17 mouse cellular contexts compared by ENCODE assay signal in the genomic region with DNA sequence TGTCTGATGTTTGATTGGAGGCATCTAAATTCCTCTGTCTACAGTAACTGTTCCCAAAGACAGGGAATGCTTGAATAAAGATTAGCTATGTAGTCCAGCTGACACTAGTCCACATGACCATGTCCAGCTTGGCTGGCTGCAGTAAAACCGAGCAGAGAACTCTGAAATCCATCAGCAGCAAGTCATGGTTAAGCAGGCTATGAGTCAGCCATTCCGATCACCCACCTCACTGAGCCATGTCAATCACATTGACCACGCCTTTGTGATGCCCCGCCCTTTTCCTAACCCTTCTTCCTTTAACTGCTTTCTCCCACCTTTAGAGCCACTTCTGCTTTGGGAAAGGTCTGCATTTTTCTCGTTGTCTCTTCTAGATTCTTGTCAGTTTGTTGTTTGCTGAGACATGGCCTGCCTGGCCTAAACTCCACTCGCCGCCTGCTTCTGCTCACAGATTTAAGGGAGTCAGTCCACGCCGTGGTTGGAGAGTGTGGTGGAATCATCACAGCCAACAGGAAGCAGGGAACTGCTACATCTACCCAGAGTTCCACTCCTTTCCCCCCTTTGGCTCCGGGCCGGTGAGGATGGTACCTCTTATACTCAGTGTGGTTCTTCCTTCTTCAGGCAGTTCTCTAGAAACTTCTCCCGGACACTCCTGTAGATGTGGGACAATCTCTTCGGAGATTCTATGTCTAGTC.
DNase-seq lines count a peak whose midpoint lies in the region; ATAC-seq and TF ChIP-seq lines count a peak whose summit lies in the region.
"Had no signal": no experiment of that assay in that cellular context is flagged by ENCODE, and none has a peak within 500 bp of the region (broad histone marks: within the 10 kb centered on the region; RNA-seq: fewer than 3 reads in every experiment).

No protein-coding gene starts in this region.

- no peaks in the 10 kb centered on the region for H3K36me3 ChIP-seq in liver, embryonic 11.5 days (ENCODE audit: control insufficient read depth, insufficient read depth, low read length)
- no peaks in the 10 kb centered on the region for H3K36me3 ChIP-seq in MEL (ENCODE audit: control insufficient read depth in 1 of 2, insufficient read depth in 2 of 2, low read length in 2 of 2)
- H3K36me3 ChIP-seq: embryonic facial prominence, embryonic 10.5 days; forebrain, embryonic 12.5 days; heart, embryonic 15.5 days; limb, embryonic 12.5 days had no signal

- no peak overlapping the region for H3K4me3 ChIP-seq in liver, embryonic 11.5 days (ENCODE audit: low read depth, low read length)
- H3K4me3 ChIP-seq in MEL (ENCODE audit: control insufficient read depth in 1 of 2, insufficient read depth in 1 of 2, low read depth in 2 of 2, low read length in 2 of 2), result no peak overlapping the region
- H3K4me3 ChIP-seq: embryonic facial prominence, embryonic 10.5 days; forebrain, embryonic 12.5 days; heart, embryonic 15.5 days; limb, embryonic 12.5 days; myocyte had no signal

- intact Hi-C loops in gastrocnemius, postnatal 14 days (cut with DNase I; ENCODE audit: low total_unique reads), result no loop called here
- intact Hi-C loops in heart, postnatal 14 days (cut with DNase I), result no loop called here

- no peak overlapping the region for H3K4me2 ChIP-seq in liver, embryonic 11.5 days
- H3K4me2 ChIP-seq: forebrain, embryonic 12.5 days; heart, embryonic 15.5 days; limb, embryonic 12.5 days had no signal

- no peak; the same call in 1 of the 2 replicates for ATAC-seq in liver, embryonic 11.5 days (replicated peaks; ENCODE audit: low FRiP score)
- ATAC-seq in hematopoietic stem cell, adult 5-6 weeks (replicated peaks in 1 of 2; ENCODE audit: insufficient read depth in 1 of 2, low FRiP score in 2 of 2, low TSS enrichment in 1 of 2, low read depth in 1 of 2, poor library complexity in 2 of 2, severe bottlenecking in 2 of 2), result peak; percentile 12 to 39; a peak in 1 of 4 replicates
- ATAC-seq in megakaryocyte, adult 5-6 weeks (ENCODE audit: poor library complexity, severe bottlenecking), result peak; percentile 62

- no peak for TF ChIP-seq EP300 in MEL (IDR thresholded peaks at IDR 0.05; ENCODE audit: low read depth in 1 of 2, low read length in 2 of 2)

- H3K79me2 ChIP-seq in MEL (ENCODE audit: control insufficient read depth, insufficient read depth, low read length, poor library complexity), result no peaks in the 10 kb centered on the region

- H3K27ac ChIP-seq in liver, embryonic 11.5 days (ENCODE audit: low read depth, low read length), result no peak overlapping the region
- H3K27ac ChIP-seq in MEL (ENCODE audit: control insufficient read depth, low read depth, low read length), result no peak overlapping the region
- H3K27ac ChIP-seq: embryonic facial prominence, embryonic 10.5 days; forebrain, embryonic 12.5 days; heart, embryonic 15.5 days; limb, embryonic 12.5 days had no signal

- H3K9me3 ChIP-seq in liver, embryonic 11.5 days (ENCODE audit: control insufficient read depth, low read length), result no peaks in the 10 kb centered on the region
- H3K9me3 ChIP-seq in MEL (replicated peaks; ENCODE audit: insufficient read depth, low read length), result no peaks in the 10 kb centered on the region
- H3K9me3 ChIP-seq: embryonic facial prominence, embryonic 10.5 days; forebrain, embryonic 12.5 days; heart, embryonic 15.5 days; limb, embryonic 12.5 days had no signal

- no peaks in the 10 kb centered on the region for H3K27me3 ChIP-seq in liver, embryonic 11.5 days (replicated peaks; ENCODE audit: control insufficient read depth, insufficient read depth, low read length)
- no peaks in the 10 kb centered on the region for H3K27me3 ChIP-seq in MEL (ENCODE audit: control insufficient read depth in 1 of 2, insufficient read depth in 2 of 2, low read length in 2 of 2)
- H3K27me3 ChIP-seq: forebrain, embryonic 12.5 days; heart, embryonic 15.5 days; limb, embryonic 12.5 days had no signal

- no peak for TF ChIP-seq RAD21 in MEL (IDR thresholded peaks at IDR 0.05; ENCODE audit: low read depth, low read length)

- DNase-seq in liver, result peak; percentile 61
- DNase-seq in liver, embryonic 11.5 days (ENCODE audit: low spot score), result no peak
- DNase-seq in MEL (ENCODE audit: low read depth, low spot score), result peak; percentile 8
- no peak for DNase-seq in left cerebral cortex, adult 11 months (ENCODE audit: low spot score)
- no peak for DNase-seq in gastrocnemius, postnatal 14 days
- no peak for DNase-seq in heart, postnatal 14 days
- DNase-seq: cerebellum, adult 8-10 months; gastrocnemius, postnatal 10 days; layer of hippocampus, adult 9-11 months; thymus, adult 18-20 months had no signal

- TF ChIP-seq POLR2A in MEL (IDR thresholded peaks at IDR 0.05; ENCODE audit: control insufficient read depth in 1 of 2, insufficient read depth in 1 of 2, low read depth in 1 of 2, low read length in 2 of 2, poor library complexity in 1 of 2), result no peak

- TF ChIP-seq CTCF in MEL (IDR thresholded peaks at IDR 0.05 in 2 of 3, conservative IDR thresholded peaks at IDR 0.05 in 1 of 3; ENCODE audit: control insufficient read depth in 1 of 3, insufficient read depth in 1 of 3, low read depth in 2 of 3, low read length in 3 of 3, poor library complexity in 1 of 3, severe bottlenecking in 1 of 3), result no peak

- WGBS in liver, embryonic 11.5 days, result 67% methylated on average over 13 of the region's 13 CpGs

- H3K9ac ChIP-seq in liver, embryonic 11.5 days (ENCODE audit: low read depth, low read length), result no peak overlapping the region
- no peak overlapping the region for H3K9ac ChIP-seq in MEL (ENCODE audit: control insufficient read depth, low read depth, low read length, poor library complexity, severe bottlenecking)
- H3K9ac ChIP-seq: forebrain, embryonic 12.5 days; heart, embryonic 15.5 days; limb, embryonic 12.5 days had no signal

- H3K4me1 ChIP-seq in liver, embryonic 11.5 days (replicated peaks; ENCODE audit: control insufficient read depth, insufficient read depth, low read length), result no peaks in the 10 kb centered on the region
- no peaks in the 10 kb centered on the region for H3K4me1 ChIP-seq in MEL (ENCODE audit: control insufficient read depth in 1 of 2, insufficient read depth in 2 of 2, low read length in 2 of 2)
- H3K4me1 ChIP-seq: embryonic facial prominence, embryonic 10.5 days; forebrain, embryonic 12.5 days; heart, embryonic 15.5 days; limb, embryonic 12.5 days had no signal

TF ChIP-seq in MEL, 35 proteins besides CTCF, POLR2A, EP300 and RAD21:
- no peak for TF ChIP-seq SMC3 (IDR thresholded peaks at IDR 0.05; ENCODE audit: low read depth, low read length)
- TF ChIP-seq KAT2A (conservative IDR thresholded peaks at IDR 0.05; ENCODE audit: low read depth, low read length), result no peak
- TF ChIP-seq NELFE (IDR thresholded peaks at IDR 0.05; ENCODE audit: low read depth, low read length), result no peak
- TF ChIP-seq SIN3A (IDR thresholded peaks at IDR 0.05; ENCODE audit: low read length), result no peak
- no peak for TF ChIP-seq GATA1 (IDR thresholded peaks at IDR 0.05; ENCODE audit: low read depth, low read length)
- TF ChIP-seq UBTF (IDR thresholded peaks at IDR 0.05; ENCODE audit: borderline replicate concordance, insufficient read depth, low read depth, low read length), result no peak
- TF ChIP-seq MAX (IDR thresholded peaks at IDR 0.05; ENCODE audit: low read length), result no peak
- TF ChIP-seq CHD1 (IDR thresholded peaks at IDR 0.05; ENCODE audit: low read depth, low read length), result no peak
- TF ChIP-seq ELF1 (IDR thresholded peaks at IDR 0.05; ENCODE audit: low read depth, low read length), result no peak
- no peak for TF ChIP-seq CHD2 (IDR thresholded peaks at IDR 0.05; ENCODE audit: low read length)
- TF ChIP-seq ETS1 (IDR thresholded peaks at IDR 0.05; ENCODE audit: low read depth, low read length), result no peak
- TF ChIP-seq BHLHE40 (IDR thresholded peaks at IDR 0.05; ENCODE audit: borderline replicate concordance, low read depth, low read length), result no peak

Comparison
In these comparisons a context has a peak if more than half of its experiments do, and no peak if none do; other contexts are left out.
1. DNase-seq: peak in liver (single experiment) and MEL (single experiment); none in liver, embryonic 11.5 days (single experiment), left cerebral cortex, adult 11 months (single experiment), gastrocnemius, postnatal 14 days (single experiment) and heart, postnatal 14 days (0 of 2).